Mouse (Mus musculus): ENCODE results near the gene Hmgn2. TPM values are rescaled to one million over a fixed set of nuclear protein-coding genes. Genes with fewer than 3 reads are reported as not detected.

Gene Hmgn2
- polyA plus RNA-seq, 1 experiment from 2014 or later = 1,100 TPM

DNA sequence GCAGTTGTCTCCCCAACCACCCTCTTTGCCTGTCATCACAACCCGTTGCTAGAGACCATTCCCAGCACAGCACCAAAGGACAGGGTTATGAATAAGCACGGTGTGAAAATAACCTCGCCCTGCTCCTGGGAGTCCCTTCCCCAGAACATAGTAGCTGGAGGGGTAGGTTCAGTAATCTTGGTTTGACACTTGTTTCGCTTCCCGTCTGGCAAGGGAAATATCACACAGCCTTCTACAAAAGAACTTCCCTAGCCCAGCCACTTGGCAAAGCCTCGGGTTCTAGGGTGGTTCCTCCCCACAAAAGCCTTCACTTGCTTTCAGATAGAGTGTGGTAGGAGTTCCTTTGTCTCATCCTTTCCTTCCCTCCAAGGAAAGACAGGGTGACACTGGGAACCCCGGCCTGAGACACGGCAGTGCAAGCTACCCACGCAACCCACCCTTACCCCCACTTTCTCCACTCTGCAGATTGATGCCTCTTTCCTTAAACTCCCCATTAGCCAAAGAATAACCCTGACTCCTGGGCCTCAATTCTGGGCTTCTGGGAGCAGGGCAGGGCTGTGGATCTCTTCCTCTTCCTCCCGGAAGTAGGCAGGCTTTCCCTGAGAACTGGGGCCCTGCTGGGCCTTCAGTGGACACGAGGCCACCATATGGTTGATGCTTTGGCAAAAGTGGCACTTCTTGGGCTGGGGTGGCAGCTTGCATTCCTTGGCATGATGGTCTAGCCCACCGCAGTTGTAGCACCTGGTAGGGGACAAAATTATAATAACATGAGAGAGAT is 37.3 kb upstream of the Hmgn2 start:
- Histone ChIP-seq H3K27ac (ENCODE audit: low read depth, low read length) (no peak overlapping the region), H3K9me3 (ENCODE audit: control insufficient read depth, low read length) (no peaks in the 10 kb centered on the region), H3K27me3 (ENCODE audit: control insufficient read depth, insufficient read depth, low read length) (no peaks in the 10 kb centered on the region), H3K4me1 (ENCODE audit: control insufficient read depth, insufficient read depth, low read length) (no peaks in the 10 kb centered on the region), H3K9ac (replicated peaks; ENCODE audit: low read depth, low read length) (no peak overlapping the region), H3K4me3 (ENCODE audit: low read depth, low read length) (no peak overlapping the region), H3K4me2 (ENCODE audit: low read depth, low read length) (no peak overlapping the region), H3K36me3 (ENCODE audit: control insufficient read depth, insufficient read depth, low read length) (no peaks in the 10 kb centered on the region)
- WGBS = 91% methylated on average over 12 of the region's 12 CpGs
- no peak for ATAC-seq (ENCODE audit: low read depth)

GRCm38 (mm10) chr4:134002903-134003302 is 34.5 kb upstream of the Hmgn2 start:
- Histone ChIP-seq H3K9me3 (ENCODE audit: control insufficient read depth, low read length) (no peaks in the 10 kb centered on the region), H3K36me3 (ENCODE audit: control insufficient read depth, insufficient read depth, low read length) (no peaks in the 10 kb centered on the region), H3K4me3 (ENCODE audit: low read depth, low read length) (no peak overlapping the region), H3K4me1 (ENCODE audit: control insufficient read depth, insufficient read depth, low read length) (peaks cover 8% of the 10 kb centered on the region), H3K4me2 (ENCODE audit: low read depth, low read length) (no peak overlapping the region), H3K9ac (replicated peaks; ENCODE audit: low read depth, low read length) (no peak overlapping the region), H3K27ac (ENCODE audit: low read depth, low read length) (no peak overlapping the region), H3K27me3 (ENCODE audit: control insufficient read depth, insufficient read depth, low read length) (no peaks in the 10 kb centered on the region)
- WGBS = 57% methylated on average over 5 of the region's 5 CpGs
- ATAC-seq (ENCODE audit: low read depth) = no peak

GRCm38 (mm10) chr4:134002246-134002645 is 33.8 kb upstream of the Hmgn2 start:
- WGBS = 62% methylated on average over 4 of the region's 4 CpGs
- Histone ChIP-seq H3K27me3 (ENCODE audit: control insufficient read depth, insufficient read depth, low read length) (no peaks in the 10 kb centered on the region), H3K9me3 (ENCODE audit: control insufficient read depth, low read length) (no peaks in the 10 kb centered on the region), H3K27ac (ENCODE audit: low read depth, low read length) (no peak overlapping the region), H3K4me3 (ENCODE audit: low read depth, low read length) (no peak overlapping the region), H3K36me3 (ENCODE audit: control insufficient read depth, insufficient read depth, low read length) (no peaks in the 10 kb centered on the region), H3K4me2 (ENCODE audit: low read depth, low read length) (no peak overlapping the region), H3K9ac (replicated peaks; ENCODE audit: low read depth, low read length) (no peak overlapping the region), H3K4me1 (ENCODE audit: control insufficient read depth, insufficient read depth, low read length) (peaks cover 8% of the 10 kb centered on the region)
- no peak for ATAC-seq (ENCODE audit: low read depth)

- no peak for ATAC-seq (ENCODE audit: low read depth)
- Histone ChIP-seq H3K4me1 (ENCODE audit: control insufficient read depth, insufficient read depth, low read length) (peaks cover 8% of the 10 kb centered on the region), H3K9ac (replicated peaks; ENCODE audit: low read depth, low read length) (no peak overlapping the region), H3K4me3 (ENCODE audit: low read depth, low read length) (no peak overlapping the region), H3K9me3 (ENCODE audit: control insufficient read depth, low read length) (no peaks in the 10 kb centered on the region), H3K36me3 (ENCODE audit: control insufficient read depth, insufficient read depth, low read length) (no peaks in the 10 kb centered on the region), H3K27ac (ENCODE audit: low read depth, low read length) (no peak overlapping the region), H3K27me3 (ENCODE audit: control insufficient read depth, insufficient read depth, low read length) (no peaks in the 10 kb centered on the region), H3K4me2 (ENCODE audit: low read depth, low read length) (no peak overlapping the region)
- 40% methylated on average over 10 of the region's 10 CpGs for whole genome bisulfite sequencing
Measured at GRCm38 (mm10) chr4:134001710-134002109, 33.3 kb upstream of the Hmgn2 start.

DNA sequence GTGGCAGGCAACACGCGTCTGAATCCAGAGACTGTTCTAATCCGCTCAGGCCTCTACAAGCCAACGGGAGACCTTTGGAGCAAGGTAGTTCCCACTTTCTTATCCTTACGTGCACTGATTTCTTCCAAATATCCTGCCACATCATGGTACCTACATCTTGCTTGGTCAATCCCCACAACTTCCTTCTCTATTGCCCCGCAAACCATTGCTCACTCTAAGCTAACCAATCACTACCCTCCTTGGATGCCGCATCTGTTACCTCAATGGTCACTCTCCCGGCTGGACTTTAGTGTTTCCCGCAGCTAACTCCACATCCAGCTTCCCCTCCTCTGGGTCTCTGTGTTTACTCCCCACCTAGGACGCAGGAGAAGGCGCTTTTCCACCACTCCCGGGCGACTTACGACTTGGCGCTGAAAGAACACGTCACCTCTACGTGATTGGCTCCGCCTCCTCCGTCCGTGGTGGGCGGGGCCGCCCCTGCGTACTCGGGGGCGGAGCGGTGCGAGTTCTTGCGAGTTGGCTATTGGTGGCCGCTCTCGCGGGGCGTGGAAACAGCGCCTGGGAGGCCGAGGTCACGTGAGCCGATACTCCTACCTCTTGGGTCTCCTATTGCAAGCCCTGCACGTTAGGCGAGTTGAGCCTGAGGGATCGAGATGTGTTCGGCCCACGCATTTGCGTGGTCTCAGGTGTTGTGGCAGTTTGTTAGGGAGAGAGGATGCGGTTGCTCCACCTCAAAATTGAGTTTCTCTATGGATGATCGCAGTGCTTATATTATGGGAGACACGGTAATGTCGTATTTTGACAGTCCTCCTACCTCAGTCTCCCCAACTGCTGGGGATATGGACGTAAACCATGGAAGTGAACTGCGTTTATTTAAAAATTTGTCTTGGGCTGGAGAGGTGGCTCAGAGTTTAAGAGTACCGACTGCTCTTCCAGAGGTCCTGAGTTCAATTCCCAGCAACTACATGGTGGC is 32.3 kb upstream of the Hmgn2 start, which contains the start of gene Dhdds:
TSS of gene Dhdds (minus strand) at position 453 of the 973 bp plus-strand sequence.
- H3K4me2 ChIP-seq (ENCODE audit: low read depth, low read length) = peak within 1 kb of the TSS; percentile 94
- H3K27me3 ChIP-seq (ENCODE audit: control insufficient read depth, insufficient read depth, low read length) = no peaks in the 10 kb centered on the region
- peaks cover 8% of the 10 kb centered on the region for H3K4me1 ChIP-seq (ENCODE audit: control insufficient read depth, insufficient read depth, low read length)
- peak within 1 kb of the TSS; percentile 41 for H3K9ac ChIP-seq (replicated peaks; ENCODE audit: low read depth, low read length)
- H3K27ac ChIP-seq (ENCODE audit: low read depth, low read length) = peak within 1 kb of the TSS; percentile 62; the same call in 1 of the 2 replicates
- no peaks in the 10 kb centered on the region for H3K9me3 ChIP-seq (ENCODE audit: control insufficient read depth, low read length)
- H3K36me3 ChIP-seq (ENCODE audit: control insufficient read depth, insufficient read depth, low read length) = peaks cover 4% of the 10 kb centered on the region; the same call in 1 of the 2 replicates
- 1% methylated on average over 49 of the region's 49 CpGs for WGBS
- peak within 1 kb of the TSS; percentile 46 for H3K4me3 ChIP-seq (ENCODE audit: low read depth, low read length)
- peak; percentile 97 for ATAC-seq (ENCODE audit: low read depth)

DNA sequence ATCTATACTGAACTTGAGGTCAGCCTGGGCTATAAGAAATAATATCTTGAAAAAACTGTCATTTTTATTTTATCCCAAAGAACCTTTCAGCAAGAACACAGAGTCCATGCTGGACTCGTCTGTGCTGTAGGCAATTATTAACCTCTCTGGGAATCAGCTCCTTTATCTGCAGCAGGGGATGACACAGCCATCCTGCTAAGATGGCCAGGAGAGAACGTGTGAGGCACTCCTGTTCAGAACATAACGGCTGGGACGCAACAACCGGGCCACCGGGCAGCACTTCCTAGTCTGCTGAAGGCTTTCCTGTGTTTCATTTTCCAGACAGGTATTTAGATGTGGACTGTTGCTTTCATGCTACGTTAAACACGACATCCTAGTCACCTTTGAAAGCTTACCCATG is 26.2 kb upstream of the Hmgn2 start:
- H3K4me3 ChIP-seq (ENCODE audit: low read depth, low read length) = no peak overlapping the region
- H3K9ac ChIP-seq (replicated peaks; ENCODE audit: low read depth, low read length) = no peak overlapping the region
- H3K27ac ChIP-seq (ENCODE audit: low read depth, low read length) = no peak overlapping the region
- H3K27me3 ChIP-seq (ENCODE audit: control insufficient read depth, insufficient read depth, low read length) = no peaks in the 10 kb centered on the region
- no peak for ATAC-seq (ENCODE audit: low read depth)
- H3K36me3 ChIP-seq (ENCODE audit: control insufficient read depth, insufficient read depth, low read length) = peaks cover 21% of the 10 kb centered on the region
- WGBS = 91% methylated on average over 8 of the region's 8 CpGs
- peaks cover 3% of the 10 kb centered on the region for H3K4me1 ChIP-seq (ENCODE audit: control insufficient read depth, insufficient read depth, low read length)
- H3K9me3 ChIP-seq (ENCODE audit: control insufficient read depth, low read length) = no peaks in the 10 kb centered on the region
- H3K4me2 ChIP-seq (ENCODE audit: low read depth, low read length) = no peak overlapping the region

- H3K27ac ChIP-seq (ENCODE audit: low read depth, low read length) = no peak overlapping the region
- no peak overlapping the region for H3K9ac ChIP-seq (replicated peaks; ENCODE audit: low read depth, low read length)
- ATAC-seq (ENCODE audit: low read depth) = no peak
- H3K36me3 ChIP-seq (ENCODE audit: control insufficient read depth, insufficient read depth, low read length) = peaks cover 22% of the 10 kb centered on the region
- no peak overlapping the region for H3K4me3 ChIP-seq (ENCODE audit: low read depth, low read length)
- no peak overlapping the region for H3K4me2 ChIP-seq (ENCODE audit: low read depth, low read length)
- no peaks in the 10 kb centered on the region for H3K4me1 ChIP-seq (ENCODE audit: control insufficient read depth, insufficient read depth, low read length)
- WGBS = 89% methylated on average over 13 of the region's 13 CpGs
- H3K27me3 ChIP-seq (ENCODE audit: control insufficient read depth, insufficient read depth, low read length) = no peaks in the 10 kb centered on the region
- no peaks in the 10 kb centered on the region for H3K9me3 ChIP-seq (ENCODE audit: control insufficient read depth, low read length)
Measured at GRCm38 (mm10) chr4:133991087-133991660, 22.7 kb upstream of the Hmgn2 start.

GRCm38 (mm10) chr4:133990035-133990434 is 21.6 kb upstream of the Hmgn2 start:
- H3K9me3 ChIP-seq (ENCODE audit: control insufficient read depth, low read length) = no peaks in the 10 kb centered on the region

More at GRCm38 (mm10) chr4:133990035-133990434, 21.6 kb upstream of the Hmgn2 start:
- Histone ChIP-seq H3K36me3 (ENCODE audit: control insufficient read depth, insufficient read depth, low read length) (peaks cover 19% of the 10 kb centered on the region), H3K27me3 (ENCODE audit: control insufficient read depth, insufficient read depth, low read length) (no peaks in the 10 kb centered on the region), H3K27ac (ENCODE audit: low read depth, low read length) (no peak overlapping the region), H3K9ac (replicated peaks; ENCODE audit: low read depth, low read length) (no peak overlapping the region), H3K4me2 (ENCODE audit: low read depth, low read length) (no peak overlapping the region), H3K4me3 (ENCODE audit: low read depth, low read length) (no peak overlapping the region), H3K4me1 (ENCODE audit: control insufficient read depth, insufficient read depth, low read length) (no peaks in the 10 kb centered on the region)
- ATAC-seq (ENCODE audit: low read depth) = no peak
- WGBS = 72% methylated on average over 4 of the region's 4 CpGs

All from neural tube, embryonic 14.5 days (tissue).